Mouse (Mus musculus): Measurements from ENCODE around the gene Wars2.

DNA sequence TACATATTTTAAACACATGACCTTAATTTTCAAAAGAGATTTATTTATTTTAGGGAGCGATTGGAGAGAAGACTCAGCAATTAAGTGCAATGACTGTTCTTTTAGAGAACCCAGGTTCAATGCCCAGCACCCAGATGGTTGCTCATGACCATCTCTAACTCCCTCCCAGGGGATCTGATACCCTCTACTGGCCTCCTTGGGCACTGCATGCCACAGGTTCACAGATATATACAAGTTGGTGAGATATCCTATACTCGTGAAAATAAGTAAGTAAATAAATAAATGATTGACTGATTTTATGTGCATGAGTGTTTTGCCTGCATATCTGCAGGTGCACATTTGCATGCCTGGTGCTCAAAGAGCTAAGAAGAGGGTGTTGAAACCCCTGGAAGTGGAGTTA lies 147.4 kb downstream of the Wars2 start:
- TF ChIP-seq POLR2A (IDR thresholded peaks at IDR 0.05; ENCODE audit: low read depth, low read length) (no peak), CTCF (IDR thresholded peaks at IDR 0.05; ENCODE audit: borderline replicate concordance, insufficient read depth, low read length) (no peak)
